Mouse (Mus musculus): ENCODE measurements around the gene Sf3a2. TPM values are rescaled to one million over a fixed set of nuclear protein-coding genes. Genes with fewer than 3 reads are reported as not detected.

Gene Sf3a2
- total and polyA plus RNA-seq, 3 experiments, result 50.4 to 210 TPM; not detected in 1

DNA sequence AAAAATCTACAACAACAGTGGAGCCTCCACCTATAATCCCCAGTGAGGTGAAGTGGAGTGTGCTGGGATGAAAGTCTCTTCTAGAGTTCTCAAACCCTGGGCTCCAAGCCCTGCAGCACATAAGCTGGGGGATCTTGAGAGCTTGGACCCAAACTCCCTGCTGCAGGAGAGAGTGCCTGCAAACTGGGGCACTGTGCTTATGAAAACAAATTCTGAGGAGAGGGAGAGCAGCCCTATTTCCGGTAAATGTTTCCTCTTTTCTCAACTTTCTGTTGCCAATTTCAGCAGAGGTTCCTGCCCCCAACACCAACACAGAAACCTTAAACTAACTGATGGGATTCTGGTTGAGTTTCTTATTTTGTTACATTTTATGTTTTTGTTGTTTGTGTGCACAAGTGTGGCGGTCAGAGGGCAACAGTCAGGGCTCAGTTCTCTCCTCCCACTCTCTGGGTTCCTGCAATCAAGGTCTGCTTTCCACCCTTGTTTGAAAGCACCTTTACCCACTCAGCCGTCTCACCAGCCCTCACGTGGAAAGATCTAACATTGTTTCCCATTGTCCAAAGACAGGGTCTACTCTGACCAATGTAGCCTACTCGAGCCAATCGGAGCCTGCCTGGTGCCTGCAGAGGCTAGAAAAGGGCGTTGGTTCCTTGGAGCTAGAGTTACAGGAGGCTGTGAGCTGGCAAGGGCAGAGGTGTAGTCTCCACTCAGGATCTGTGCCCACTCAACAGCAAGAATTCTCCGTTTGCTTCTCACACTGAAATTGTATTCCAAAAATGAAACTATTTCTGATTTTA lies 26.0 kb downstream of the Sf3a2 start:
- Histone ChIP-seq H3K27me3 (ENCODE audit: control insufficient read depth in 1 of 2, insufficient read depth in 2 of 2, low read length in 2 of 2) (no peaks in the 10 kb centered on the region), H3K27ac (ENCODE audit: control insufficient read depth, low read depth, low read length) (peak overlapping the region; percentile 76), H3K4me3 (ENCODE audit: control insufficient read depth in 1 of 2, insufficient read depth in 1 of 2, low read depth in 2 of 2, low read length in 2 of 2) (peak overlapping the region; percentile 41 to 69), H3K79me2 (ENCODE audit: control insufficient read depth, insufficient read depth, low read length, poor library complexity) (peaks cover 20% of the 10 kb centered on the region), H3K36me3 (ENCODE audit: control insufficient read depth in 1 of 2, insufficient read depth in 2 of 2, low read length in 2 of 2) (peaks cover 0 to 20% of the 10 kb centered on the region in 2 experiments; a peak in 2 of 4 replicates), H3K4me1 (ENCODE audit: control insufficient read depth in 1 of 2, insufficient read depth in 2 of 2, low read length in 2 of 2) (peaks cover 7 to 25% of the 10 kb centered on the region in 2 experiments; a peak in 3 of 4 replicates), H3K9me3 (replicated peaks; ENCODE audit: insufficient read depth, low read length) (no peaks in the 10 kb centered on the region), H3K9ac (ENCODE audit: control insufficient read depth, low read depth, low read length, poor library complexity, severe bottlenecking) (peak overlapping the region; percentile 53)
- DNase-seq (ENCODE audit: low read depth, low spot score), result peak; percentile 74
- TF ChIP-seq POLR2AphosphoS5 (IDR thresholded peaks at IDR 0.05; ENCODE audit: borderline replicate concordance, low read depth, low read length) (no peak), GATA1 (IDR thresholded peaks at IDR 0.05; ENCODE audit: low read depth, low read length) (no peak), SMC3 (IDR thresholded peaks at IDR 0.05; ENCODE audit: low read depth, low read length) (no peak), TCF12 (IDR thresholded peaks at IDR 0.05; ENCODE audit: low read depth, low read length) (no peak), CHD1 (IDR thresholded peaks at IDR 0.05; ENCODE audit: low read depth, low read length) (0 out of 2 replicates have a peak, but pooled peaks have one; percentile 31), E2F4 (IDR thresholded peaks at IDR 0.05; ENCODE audit: borderline replicate concordance, low read depth, low read length) (no peak), MYB (IDR thresholded peaks at IDR 0.05; ENCODE audit: low read depth, low read length) (no peak), USF1 (IDR thresholded peaks at IDR 0.05; ENCODE audit: low read depth, low read length) (no peak), MXI1 (IDR thresholded peaks at IDR 0.05; ENCODE audit: low read depth, low read length) (no peak), KAT2A (conservative IDR thresholded peaks at IDR 0.05; ENCODE audit: low read depth, low read length) (no peak), NRF1 (IDR thresholded peaks at IDR 0.05; ENCODE audit: insufficient read depth, low read depth, low read length, poor library complexity, severe bottlenecking) (no peak), CTCF (IDR thresholded peaks at IDR 0.05 in 2 of 3, conservative IDR thresholded peaks at IDR 0.05 in 1 of 3; ENCODE audit: control insufficient read depth in 1 of 3, insufficient read depth in 1 of 3, low read depth in 2 of 3, low read length in 3 of 3, poor library complexity in 1 of 3, severe bottlenecking in 1 of 3) (no peak), POLR2AphosphoS2 (IDR thresholded peaks at IDR 0.05; ENCODE audit: low read length) (no peak), RAD21 (IDR thresholded peaks at IDR 0.05; ENCODE audit: low read depth, low read length) (no peak), ETS1 (IDR thresholded peaks at IDR 0.05; ENCODE audit: low read depth, low read length) (no peak), NELFE (IDR thresholded peaks at IDR 0.05; ENCODE audit: low read depth, low read length) (peak; percentile 36; the same call in 1 of the 2 replicates), ELF1 (IDR thresholded peaks at IDR 0.05; ENCODE audit: low read depth, low read length) (peak; percentile 60; the same call in 1 of the 2 replicates), JUND (IDR thresholded peaks at IDR 0.05; ENCODE audit: low read depth, low read length) (no peak), MAX (IDR thresholded peaks at IDR 0.05; ENCODE audit: low read length) (no peak; the same call in 1 of the 2 replicates), UBTF (IDR thresholded peaks at IDR 0.05; ENCODE audit: borderline replicate concordance, insufficient read depth, low read depth, low read length) (no peak), ZC3H11A (IDR thresholded peaks at IDR 0.05; ENCODE audit: low read depth, low read length) (no peak), GABPA (IDR thresholded peaks at IDR 0.05; ENCODE audit: low read depth, low read length) (no peak), CHD2 (IDR thresholded peaks at IDR 0.05; ENCODE audit: low read length) (no peak), EP300 (IDR thresholded peaks at IDR 0.05; ENCODE audit: low read depth in 1 of 2, low read length in 2 of 2) (peak in 1 of 2 experiments; percentile 40; a peak in 1 of 4 replicates), MAFK (IDR thresholded peaks at IDR 0.05; ENCODE audit: borderline replicate concordance, low read depth, low read length) (no peak), ZKSCAN1 (IDR thresholded peaks at IDR 0.05; ENCODE audit: low read depth, low read length) (0 out of 2 replicates have a peak, but pooled peaks have one; percentile 12), ZMIZ1 (IDR thresholded peaks at IDR 0.05; ENCODE audit: low read depth, low read length) (peak; percentile 67), HCFC1 (IDR thresholded peaks at IDR 0.05; ENCODE audit: low read depth, low read length) (no peak), TAL1 (IDR thresholded peaks at IDR 0.05; ENCODE audit: low read length) (no peak), RCOR1 (IDR thresholded peaks at IDR 0.05; ENCODE audit: low read depth, low read length) (0 out of 2 replicates have a peak, but pooled peaks have one; percentile 23), USF2 (IDR thresholded peaks at IDR 0.05; ENCODE audit: borderline replicate concordance in 1 of 2, insufficient read depth in 1 of 2, low read depth in 1 of 2, low read length in 2 of 2) (no peak), MAZ (IDR thresholded peaks at IDR 0.05; ENCODE audit: low read depth, low read length) (0 out of 2 replicates have a peak, but pooled peaks have one; percentile 23), TBP (IDR thresholded peaks at IDR 0.05; ENCODE audit: low read depth, low read length) (peak; percentile 16), SIN3A (IDR thresholded peaks at IDR 0.05; ENCODE audit: low read length) (peak; percentile 39), ZNF384 (IDR thresholded peaks at IDR 0.05; ENCODE audit: low read depth, low read length) (no peak)

All from MEL (cell line).